Mouse (Mus musculus) intestine, postnatal 0 days (tissue): ENCODE results near the gene Syce2. TPM values are rescaled to one million over a fixed set of nuclear protein-coding genes. Genes with fewer than 3 reads are reported as not detected.
A peak's percentile ranks its signal among the peaks of the same experiment; 100 is the strongest.

Experiments
- ATAC-seq: fragments of 200-750 bp; cut with Nextera tagmentation; 2 replicates; pipeline ENCODE4 v1.8.0; 2017; ENCODE audit warnings: mild to moderate bottlenecking, moderate TSS enrichment, moderate library complexity
- H3K27ac ChIP-seq: fragments of 300-500 bp; sonication (generic); 2 replicates; pipeline ENCODE4 v1.5.1; 2014; ENCODE audit warnings: mild to moderate bottlenecking, low read depth, low read length, moderate library complexity
- H3K27me3 ChIP-seq: fragments of 300-500 bp; sonication (generic); replicated peaks from 2 replicates; pipeline ENCODE4 v1.6.1; 2014; ENCODE audit warnings: low read length, mixed read lengths; ENCODE audit not compliant: control insufficient read depth, insufficient read depth
- H3K36me3 ChIP-seq: fragments of 300-500 bp; sonication (generic); 2 replicates; pipeline ENCODE4 v1.6.1; 2014; ENCODE audit warnings: mild to moderate bottlenecking, moderate library complexity; ENCODE audit not compliant: control insufficient read depth, insufficient read depth
- H3K4me1 ChIP-seq: fragments of 300-500 bp; sonication (generic); replicated peaks from 2 replicates; pipeline ENCODE4 v1.6.1; 2014; ENCODE audit warnings: antibody characterized with exemption, low read length, mixed read lengths; ENCODE audit not compliant: control insufficient read depth, insufficient read depth
- H3K4me2 ChIP-seq: fragments of 300-500 bp; sonication (generic); replicated peaks from 2 replicates; pipeline ENCODE4 v1.6.1; 2014; ENCODE audit warnings: low read depth, mild to moderate bottlenecking, moderate library complexity
- H3K4me3 ChIP-seq: fragments of 300-500 bp; sonication (generic); 2 replicates; pipeline ENCODE4 v1.5.1; 2014; ENCODE audit warnings: low read depth, low read length
- H3K9ac ChIP-seq: fragments of 300-500 bp; sonication (generic); 2 replicates; pipeline ENCODE4 v1.6.1; 2014; ENCODE audit warnings: mild to moderate bottlenecking, low read depth, low read length
- H3K9me3 ChIP-seq: fragments of 300-500 bp; sonication (generic); 2 replicates; pipeline ENCODE4 v1.6.1; 2016; ENCODE audit warnings: mixed run types; ENCODE audit not compliant: control insufficient read depth
- CTCF ChIP-seq: sonication (generic); IDR thresholded peaks from 2 replicates; pipeline ENCODE4 v1.5.1; 2016; ENCODE audit warnings: low read depth, mild to moderate bottlenecking, control low read depth, antibody characterized with exemption, moderate library complexity
- WGBS: fragments of 180-500 bp; shearing (Covaris S2); extraction: QIAGEN DNeasy Blood & Tissue Kit; methylation state at CpG from one replicate; pipeline ENCODE4 v1.1.7; 2014; 5-methylcytosine and 5-hydroxymethylcytosine counted together
- polyA plus RNA-seq: library from polyadenylated mRNA; unstranded; fragments of >200 nt; fragmentation: Nextera tagmentation; extraction: Ambion mirVana; gene quantifications from 2 replicates; pipeline ENCODE4 v1.2.1, GENCODE M21; 2015

The Syce2 gene
- polyA plus RNA-seq, 1 experiment from 2014 or later = 32.7 TPM

DNA sequence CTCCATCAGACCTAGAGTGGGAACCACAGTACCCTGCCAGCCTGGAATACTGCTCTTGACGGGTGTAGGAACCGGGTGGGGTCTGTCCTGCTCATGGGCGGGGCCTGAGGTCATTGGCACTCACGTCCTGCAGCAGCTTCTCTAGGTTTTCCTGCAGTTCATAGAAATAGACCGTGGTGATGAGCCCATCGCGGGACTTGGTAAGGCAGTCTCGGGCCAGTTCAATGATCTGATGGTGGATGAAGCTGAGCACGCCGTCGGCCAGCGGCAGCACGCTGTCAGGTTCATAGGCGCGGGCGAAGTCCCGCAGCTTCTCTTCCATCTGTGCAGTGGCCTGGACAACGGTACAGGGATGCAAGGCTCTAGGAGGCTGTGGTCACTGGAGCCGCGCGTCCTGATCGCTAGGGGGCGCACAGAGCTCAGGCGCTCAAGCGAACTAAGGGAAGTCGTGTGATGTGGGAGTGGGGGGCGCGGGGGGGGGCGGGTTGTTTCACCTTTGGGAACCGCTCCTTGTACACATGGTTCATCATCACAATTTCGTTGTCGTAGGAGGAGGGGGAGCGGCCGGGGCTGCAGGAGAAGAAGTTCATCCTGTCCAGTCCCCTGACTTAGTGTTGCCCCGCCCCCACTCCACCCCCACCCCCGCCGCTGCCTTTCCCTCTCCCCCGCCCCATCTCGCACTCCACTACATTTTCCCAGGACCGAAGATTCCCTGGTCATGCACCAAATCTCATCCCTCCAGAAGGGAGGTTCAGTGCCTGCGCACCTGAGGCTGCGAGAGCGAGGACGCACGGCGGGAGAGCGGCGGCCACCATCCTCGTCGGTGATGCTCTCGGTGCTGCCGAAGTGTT is 56.8 kb downstream of the Syce2 start:
- ATAC-seq = 0 out of 2 replicates have a peak, but pooled peaks have one; percentile 13
- Histone ChIP-seq H3K9me3 (no peaks in the 10 kb centered on the region), H3K4me2 (peak overlapping the region; percentile 57), H3K9ac (no peak overlapping the region), H3K4me3 (peak overlapping the region; percentile 24), H3K36me3 (no peaks in the 10 kb centered on the region), H3K27ac (no peak overlapping the region), H3K4me1 (no peaks in the 10 kb centered on the region), H3K27me3 (peaks cover 40% of the 10 kb centered on the region)
- peak; percentile 82 for TF ChIP-seq CTCF
- 5% methylated on average over 44 of the region's 52 CpGs for WGBS

DNA sequence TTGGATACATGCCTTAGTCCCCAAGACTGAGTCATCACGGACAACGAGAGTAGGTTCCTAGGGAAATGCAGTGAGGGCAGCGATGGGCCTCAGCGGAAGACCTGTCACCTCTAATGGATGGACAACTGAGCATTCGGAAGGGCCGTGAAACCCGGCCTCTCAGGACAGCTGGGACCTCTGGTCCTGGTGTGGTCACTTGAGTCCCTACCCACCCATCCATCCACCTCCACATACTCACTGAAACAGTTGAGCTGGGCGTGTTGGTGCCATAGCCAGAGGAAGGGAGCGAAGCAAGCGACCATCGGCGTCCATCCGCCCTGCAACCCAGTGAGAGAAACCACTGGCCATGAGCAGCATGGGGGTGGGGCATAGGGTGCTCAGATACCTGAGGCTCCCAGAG is 58.7 kb downstream of the Syce2 start:
- no peaks in the 10 kb centered on the region for H3K4me1 ChIP-seq
- H3K4me3 ChIP-seq = no peak overlapping the region
- TF ChIP-seq CTCF = no peak
- H3K9me3 ChIP-seq = no peaks in the 10 kb centered on the region
- H3K9ac ChIP-seq = no peak overlapping the region
- no peaks in the 10 kb centered on the region for H3K36me3 ChIP-seq
- H3K4me2 ChIP-seq = no peak overlapping the region
- no peak for ATAC-seq
- WGBS = 85% methylated on average over 13 of the region's 13 CpGs
- H3K27me3 ChIP-seq = peaks cover 58% of the 10 kb centered on the region
- H3K27ac ChIP-seq = no peak overlapping the region

DNA sequence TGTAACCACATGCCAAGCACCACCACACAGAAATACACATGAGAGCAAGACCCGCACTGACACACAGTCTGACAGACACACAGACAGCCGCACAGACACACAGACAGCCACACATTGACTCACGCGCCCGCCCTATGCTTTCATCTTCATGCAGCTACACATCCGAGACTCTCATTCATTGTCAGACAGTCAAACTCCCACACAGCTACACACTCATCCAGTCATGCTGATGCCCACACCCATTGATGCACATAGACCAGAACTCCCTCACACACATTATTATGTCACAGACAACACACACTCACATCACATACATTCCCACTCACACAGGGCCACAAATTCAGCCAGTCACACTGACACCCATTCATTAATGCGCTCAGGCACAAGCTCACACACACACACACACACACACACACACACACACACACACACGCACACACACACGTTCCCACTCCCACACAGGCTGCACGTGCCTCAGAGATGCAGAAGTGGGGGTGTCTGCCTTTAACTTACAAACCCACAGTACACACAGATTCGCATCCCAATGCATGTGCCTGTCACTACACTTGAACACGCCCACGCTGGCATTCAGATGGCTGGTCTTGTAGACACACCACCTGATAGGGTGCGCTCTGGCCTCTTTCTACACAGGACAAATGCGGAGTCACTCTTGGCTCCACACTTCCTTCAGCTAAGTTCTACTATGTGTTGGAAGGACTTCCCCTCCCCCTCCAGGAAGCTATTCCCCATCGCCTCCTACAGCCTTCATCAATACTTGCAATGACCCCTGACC is 62.1 kb downstream of the Syce2 start:
- H3K4me1 ChIP-seq = no peaks in the 10 kb centered on the region
- H3K4me2 ChIP-seq = no peak overlapping the region
- no peak overlapping the region for H3K4me3 ChIP-seq
- ATAC-seq = no peak
- H3K27me3 ChIP-seq = peaks cover 74% of the 10 kb centered on the region
- no peaks in the 10 kb centered on the region for H3K9me3 ChIP-seq
- no peak overlapping the region for H3K27ac ChIP-seq
- WGBS = 76% methylated on average over 16 of the region's 16 CpGs
- no peak for TF ChIP-seq CTCF
- no peaks in the 10 kb centered on the region for H3K36me3 ChIP-seq
- no peak overlapping the region for H3K9ac ChIP-seq

GRCm38 (mm10) chr8:84934860-84935259 is 62.9 kb downstream of the Syce2 start:
- no peaks in the 10 kb centered on the region for H3K4me1 ChIP-seq
- H3K4me3 ChIP-seq = no peak overlapping the region
- H3K4me2 ChIP-seq = no peak overlapping the region
- no peak overlapping the region for H3K27ac ChIP-seq
- no peaks in the 10 kb centered on the region for H3K36me3 ChIP-seq
- no peak overlapping the region for H3K9ac ChIP-seq
- no peaks in the 10 kb centered on the region for H3K9me3 ChIP-seq
- no peak for TF ChIP-seq CTCF
- no peak for ATAC-seq
- WGBS = under 1% methylated on average over 15 of the region's 15 CpGs
- H3K27me3 ChIP-seq = peaks cover 71% of the 10 kb centered on the region

GRCm38 (mm10) chr8:84935489-84935888 is 63.6 kb downstream of the Syce2 start:
- peak; percentile 34; the same call in 1 of the 2 replicates for ATAC-seq
- Histone ChIP-seq H3K27me3 (peaks cover 66% of the 10 kb centered on the region), H3K36me3 (no peaks in the 10 kb centered on the region), H3K27ac (no peak overlapping the region), H3K4me1 (no peaks in the 10 kb centered on the region), H3K9me3 (no peaks in the 10 kb centered on the region), H3K4me3 (no peak overlapping the region), H3K4me2 (no peak overlapping the region), H3K9ac (no peak overlapping the region)
- no peak for TF ChIP-seq CTCF
- WGBS = 8% methylated on average over 14 of the region's 14 CpGs
